Mouse (Mus musculus): ENCODE measurements around the gene Ubr2.

- TF ChIP-seq POLR2A (IDR thresholded peaks at IDR 0.05; ENCODE audit: insufficient read depth, low read depth, low read length) (no peak), CTCF (IDR thresholded peaks at IDR 0.05) (no peak)
These were observed 125.6 kb downstream of the Ubr2 start for GRCm38 (mm10) chr17:46884766-46885165.

All from heart, adult 2 months (tissue).